18 mouse cellular contexts compared by ENCODE assay signal in the genomic region with DNA sequence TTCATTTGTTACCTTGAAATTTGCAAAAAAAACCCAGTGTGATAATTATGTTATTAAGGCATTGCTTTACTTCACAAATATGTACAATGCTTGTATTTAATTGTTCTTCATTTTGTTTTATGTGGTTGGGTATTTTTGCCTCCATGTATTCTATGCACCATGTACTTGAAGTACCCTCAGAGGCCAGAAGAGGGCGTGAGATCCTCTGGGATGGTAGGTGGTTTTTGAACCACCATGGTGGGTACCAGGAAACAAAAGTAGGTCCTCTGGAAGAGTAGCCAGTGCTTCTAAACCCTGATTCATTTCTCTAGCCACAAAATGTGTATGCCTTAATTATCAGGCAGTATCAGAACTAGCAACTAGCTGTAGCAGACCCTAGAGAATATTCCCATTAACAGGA. TPM values are rescaled to one million over a fixed set of nuclear protein-coding genes. Genes with fewer than 3 reads are reported as not detected.
DNase-seq lines count a peak whose midpoint lies in the region; ATAC-seq and TF ChIP-seq lines count a peak whose summit lies in the region.
"Had no signal": no experiment of that assay in that cellular context is flagged by ENCODE, and none has a peak within 500 bp of the region (broad histone marks: within the 10 kb centered on the region; RNA-seq: fewer than 3 reads in every experiment).

No protein-coding gene starts in this region.

- H3K27ac ChIP-seq in heart, adult 2 months: no peak overlapping the region
- no peak overlapping the region for H3K27ac ChIP-seq in spleen, adult 2 months (ENCODE audit: insufficient read depth, low read length)
- H3K27ac ChIP-seq in stomach, postnatal 0 days (replicated peaks): no peak overlapping the region
- H3K27ac ChIP-seq: embryonic facial prominence, embryonic 15.5 days; forebrain, embryonic 13.5 days; heart, embryonic 10.5 days; stomach, embryonic 15.5 days had no signal

- H3K4me2 ChIP-seq in stomach, postnatal 0 days (replicated peaks; ENCODE audit: low read depth): no peak overlapping the region
- H3K4me2 ChIP-seq: embryonic facial prominence, embryonic 15.5 days; forebrain, embryonic 13.5 days; stomach, embryonic 15.5 days had no signal

- DNase-seq in heart, adult 2 months: no peak
- no peak for DNase-seq in heart, postnatal 14 days
- DNase-seq in spleen, adult 2 months (ENCODE audit: low read depth in 1 of 2, low spot score in 2 of 2): peak in 1 of 2 experiments; percentile 44
- no peak for DNase-seq in spleen, adult 12 weeks (ENCODE audit: low spot score)
- peak; percentile 39 for DNase-seq in R1 (ENCODE audit: low read depth, low spot score)
- no peak for DNase-seq in stomach, postnatal 0 days (ENCODE audit: low spot score)
- DNase-seq: adrenal gland, postnatal 25 days; heart, postnatal 4 days; kidney, postnatal 10 days; right cerebral cortex, postnatal 14 days had no signal

- WGBS in heart, adult 2 months: 45% methylated on average over 1 of the region's 1 CpGs
- 59% methylated on average over 1 of the region's 1 CpGs for WGBS in spleen, adult 2 months
- WGBS in stomach, postnatal 0 days: 28% methylated on average over 1 of the region's 1 CpGs

- intact Hi-C loops in heart, adult 2 months (cut with DNase I): no loop called here
- intact Hi-C loops in heart, postnatal 14 days (cut with DNase I): no loop called here

- H3K4me3 ChIP-seq in heart, adult 2 months: no peak overlapping the region
- H3K4me3 ChIP-seq in spleen, adult 2 months (ENCODE audit: extremely low read depth, insufficient read depth, insufficient read length): no peak overlapping the region
- no peak overlapping the region for H3K4me3 ChIP-seq in stomach, postnatal 0 days (ENCODE audit: low read depth, low read length)
- H3K4me3 ChIP-seq: embryonic facial prominence, embryonic 15.5 days; forebrain, embryonic 13.5 days; heart, embryonic 10.5 days; myocyte; stomach, embryonic 15.5 days had no signal

- 0 out of 2 replicates have a peak, but pooled peaks have one; percentile 10 for TF ChIP-seq CTCF in heart, adult 2 months (IDR thresholded peaks at IDR 0.05)
- peak; percentile 19; the same call in 1 of the 2 replicates for TF ChIP-seq CTCF in spleen, adult 2 months (IDR thresholded peaks at IDR 0.05; ENCODE audit: extremely low read depth, insufficient read depth, insufficient read length, insufficient replicate concordance)
- TF ChIP-seq CTCF in stomach, postnatal 0 days (IDR thresholded peaks at IDR 0.05; ENCODE audit: low read depth): peak; percentile 32

- ATAC-seq in stomach, postnatal 0 days (ENCODE audit: low FRiP score, low TSS enrichment): no peak
- ATAC-seq in monocyte, adult 5-6 weeks (replicated peaks; ENCODE audit: insufficient number of reproducible peaks, low FRiP score, low TSS enrichment, poor library complexity, severe bottlenecking): no peak
- ATAC-seq: forebrain, embryonic 13.5 days; inflammation-experienced regulatory T-cells, adult 6 months had no signal

- no peak overlapping the region for H3K9ac ChIP-seq in heart, adult 2 months (ENCODE audit: low read depth, low read length)
- H3K9ac ChIP-seq in stomach, postnatal 0 days (ENCODE audit: low read length): no peak overlapping the region
- H3K9ac ChIP-seq: embryonic facial prominence, embryonic 15.5 days; forebrain, embryonic 13.5 days; stomach, embryonic 15.5 days had no signal

- no peaks in the 10 kb centered on the region for H3K27me3 ChIP-seq in heart, adult 2 months (ENCODE audit: control insufficient read depth, insufficient read depth, low read length)
- H3K27me3 ChIP-seq in spleen, adult 2 months (ENCODE audit: control insufficient read depth, insufficient read depth, low read length): no peaks in the 10 kb centered on the region
- no peaks in the 10 kb centered on the region for H3K27me3 ChIP-seq in stomach, postnatal 0 days (ENCODE audit: control insufficient read depth, insufficient read depth, low read length)
- H3K27me3 ChIP-seq: embryonic facial prominence, embryonic 15.5 days; forebrain, embryonic 13.5 days; stomach, embryonic 15.5 days had no signal

- H3K36me3 ChIP-seq in heart, adult 2 months (ENCODE audit: control insufficient read depth, insufficient read depth, low read length): no peaks in the 10 kb centered on the region
- H3K36me3 ChIP-seq in spleen, adult 2 months (ENCODE audit: control insufficient read depth, insufficient read depth, low read length): no peaks in the 10 kb centered on the region
- no peaks in the 10 kb centered on the region for H3K36me3 ChIP-seq in stomach, postnatal 0 days (ENCODE audit: control insufficient read depth, insufficient read depth, low read length)
- H3K36me3 ChIP-seq: embryonic facial prominence, embryonic 15.5 days; heart, embryonic 10.5 days; stomach, embryonic 15.5 days had no signal

- H3K9me3 ChIP-seq in stomach, postnatal 0 days (ENCODE audit: control insufficient read depth, low read length): no peaks in the 10 kb centered on the region
- H3K9me3 ChIP-seq: embryonic facial prominence, embryonic 15.5 days; forebrain, embryonic 13.5 days; heart, embryonic 10.5 days; stomach, embryonic 15.5 days had no signal

- H3K4me1 ChIP-seq in heart, adult 2 months (ENCODE audit: control insufficient read depth, insufficient read depth, low read length): no peaks in the 10 kb centered on the region
- H3K4me1 ChIP-seq in spleen, adult 2 months (ENCODE audit: control insufficient read depth, insufficient read depth, insufficient read length): no peaks in the 10 kb centered on the region
- H3K4me1 ChIP-seq in stomach, postnatal 0 days (replicated peaks; ENCODE audit: control insufficient read depth, insufficient read depth): no peaks in the 10 kb centered on the region
- H3K4me1 ChIP-seq: embryonic facial prominence, embryonic 15.5 days; forebrain, embryonic 13.5 days; heart, embryonic 10.5 days; stomach, embryonic 15.5 days had no signal

- TF ChIP-seq POLR2A in heart, adult 2 months (IDR thresholded peaks at IDR 0.05; ENCODE audit: insufficient read depth, low read depth, low read length): no peak
- TF ChIP-seq POLR2A in spleen, adult 2 months (IDR thresholded peaks at IDR 0.05; ENCODE audit: low read depth, low read length): no peak

- no peaks in the 10 kb centered on the region for H3K79me2 ChIP-seq in heart, adult 2 months (replicated peaks; ENCODE audit: control insufficient read depth, insufficient read depth, low read length)

- TF ChIP-seq EP300 in heart, adult 2 months (IDR thresholded peaks at IDR 0.05; ENCODE audit: insufficient read depth, low read depth, low read length): no peak
- TF ChIP-seq EP300 in stomach, postnatal 0 days (optimal IDR thresholded peaks at IDR 0.05): no peak

RNA-seq across cellular contexts. Expression of gene Pkib, which starts 47.9 kb away (rescaled TPM):
- 1 to 10 TPM in 1 of 2 experiments, under 1 TPM in 1; 0.39 to 1.6 TPM for total RNA-seq in heart, adult 2 months (2021)
- 0.47 and 1.3 TPM in 2 replicates for polyA plus RNA-seq in heart, adult 2 months (2012; rRNA removed)
- under 1 TPM; 0.29 to 0.39 TPM for total RNA-seq in heart, postnatal 14 days (2021)
- polyA plus RNA-seq in spleen, adult 2 months (2012; rRNA removed): 6.5 and 6.6 TPM in 2 replicates
- polyA plus RNA-seq in stomach, postnatal 0 days (2015; fragmentation: Nextera tagmentation; extraction: Ambion mirVana): 1.8 and 2.1 TPM in 2 replicates
- 2.1 to 4.3 TPM (median 2.7 TPM) in 3 replicates for total RNA-seq in monocyte, adult 5-6 weeks (2017)
- total RNA-seq: gastrocnemius, adult 8-10 months had no signal
- polyA plus RNA-seq: myocyte had no signal

RNA-seq across cellular contexts. Expression of gene Serinc1, which starts 51.6 kb away (rescaled TPM):
- 100 to 1,000 TPM; 271 to 315 TPM for total RNA-seq in heart, adult 2 months (2021)
- polyA plus RNA-seq in heart, adult 2 months (2012; rRNA removed): 88.0 and 170 TPM in 2 replicates
- total RNA-seq in heart, postnatal 14 days (2021): 100 to 1,000 TPM; 254 to 264 TPM
- polyA plus RNA-seq in spleen, adult 2 months (2012; rRNA removed): 15.5 and 21.6 TPM in 2 replicates
- 84.0 and 86.5 TPM in 2 replicates for polyA plus RNA-seq in stomach, postnatal 0 days (2015; fragmentation: Nextera tagmentation; extraction: Ambion mirVana)
- total RNA-seq in monocyte, adult 5-6 weeks (2017): 219 to 284 TPM (median 263 TPM) in 3 replicates
